10 mouse cellular contexts compared by ENCODE assay signal in the genomic region with DNA sequence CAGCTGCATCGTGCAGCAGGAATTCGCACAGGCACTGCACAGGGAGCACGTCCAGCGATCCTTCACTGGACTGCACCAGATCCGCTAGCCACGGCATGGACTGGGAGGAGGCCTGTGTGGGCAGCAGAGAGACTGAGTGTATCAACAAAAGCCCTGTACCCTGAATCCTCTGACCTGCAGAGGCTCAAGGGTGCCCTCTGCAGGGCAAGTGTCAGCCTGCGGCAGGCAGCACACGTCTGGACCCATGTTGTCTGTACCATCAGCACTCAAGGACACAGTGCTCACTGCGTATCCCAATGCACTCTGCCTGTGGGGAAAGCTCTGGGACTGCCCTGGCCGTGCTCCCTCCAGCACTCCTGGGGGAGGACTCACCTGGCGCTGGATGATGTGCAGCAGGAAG. TPM values are rescaled to one million over a fixed set of nuclear protein-coding genes. Genes with fewer than 3 reads are reported as not detected.
DNase-seq lines count a peak whose midpoint lies in the region; ATAC-seq and TF ChIP-seq lines count a peak whose summit lies in the region.
"Had no signal": no experiment of that assay in that cellular context is flagged by ENCODE, and none has a peak within 500 bp of the region (broad histone marks: within the 10 kb centered on the region; RNA-seq: fewer than 3 reads in every experiment).

No protein-coding gene starts in this region.

- WGBS in hindbrain, embryonic 10.5 days: 77% methylated on average over 11 of the region's 11 CpGs
- WGBS in hindbrain, embryonic 13.5 days: 78% methylated on average over 11 of the region's 11 CpGs
- WGBS in spleen, adult 2 months: 87% methylated on average over 11 of the region's 11 CpGs
- WGBS in embryonic facial prominence, embryonic 14.5 days: 73% methylated on average over 11 of the region's 11 CpGs

- no peak overlapping the region for H3K9ac ChIP-seq in hindbrain, embryonic 13.5 days
- no peak overlapping the region for H3K9ac ChIP-seq in embryonic facial prominence, embryonic 14.5 days (ENCODE audit: low read depth, low read length)

- intact Hi-C loops in heart, postnatal 25 days (cut with DNase I): no loop called here

- ATAC-seq in hindbrain, embryonic 13.5 days (ENCODE audit: low FRiP score): no peak
- 0 out of 2 replicates have a peak, but pooled peaks have one; percentile 19 for ATAC-seq in embryonic facial prominence, embryonic 14.5 days (ENCODE audit: low read depth)

- no peak overlapping the region for H3K4me2 ChIP-seq in hindbrain, embryonic 13.5 days
- no peak overlapping the region for H3K4me2 ChIP-seq in embryonic facial prominence, embryonic 14.5 days (ENCODE audit: low read depth, low read length)

- H3K36me3 ChIP-seq in hindbrain, embryonic 10.5 days: peaks cover 100% of the 10 kb centered on the region
- peaks cover 100% of the 10 kb centered on the region for H3K36me3 ChIP-seq in hindbrain, embryonic 13.5 days
- peaks cover 76% of the 10 kb centered on the region for H3K36me3 ChIP-seq in spleen, adult 2 months (ENCODE audit: control insufficient read depth, insufficient read depth, low read length)
- peaks cover 100% of the 10 kb centered on the region for H3K36me3 ChIP-seq in embryonic facial prominence, embryonic 14.5 days (ENCODE audit: control insufficient read depth, insufficient read depth, low read length)

- no peak for TF ChIP-seq POLR2A in spleen, adult 2 months (IDR thresholded peaks at IDR 0.05; ENCODE audit: low read depth, low read length)

- no peak overlapping the region for H3K27ac ChIP-seq in hindbrain, embryonic 10.5 days
- H3K27ac ChIP-seq in hindbrain, embryonic 13.5 days: no peak overlapping the region
- H3K27ac ChIP-seq in spleen, adult 2 months (ENCODE audit: insufficient read depth, low read length): no peak overlapping the region
- no peak overlapping the region for H3K27ac ChIP-seq in embryonic facial prominence, embryonic 14.5 days (replicated peaks; ENCODE audit: low read depth, low read length)

- H3K4me1 ChIP-seq in hindbrain, embryonic 10.5 days (replicated peaks): no peaks in the 10 kb centered on the region
- H3K4me1 ChIP-seq in hindbrain, embryonic 13.5 days (replicated peaks): no peaks in the 10 kb centered on the region
- H3K4me1 ChIP-seq in spleen, adult 2 months (ENCODE audit: control insufficient read depth, insufficient read depth, insufficient read length): no peaks in the 10 kb centered on the region
- no peaks in the 10 kb centered on the region for H3K4me1 ChIP-seq in embryonic facial prominence, embryonic 14.5 days (ENCODE audit: control insufficient read depth, insufficient read depth, low read length)

- H3K4me3 ChIP-seq in hindbrain, embryonic 10.5 days: no peak overlapping the region
- H3K4me3 ChIP-seq in hindbrain, embryonic 13.5 days: no peak overlapping the region
- H3K4me3 ChIP-seq in spleen, adult 2 months (ENCODE audit: extremely low read depth, insufficient read depth, insufficient read length): no peak overlapping the region
- no peak overlapping the region for H3K4me3 ChIP-seq in embryonic facial prominence, embryonic 14.5 days (ENCODE audit: low read depth, low read length)

- peak; percentile 60; the same call in 1 of the 2 replicates for TF ChIP-seq CTCF in spleen, adult 2 months (IDR thresholded peaks at IDR 0.05; ENCODE audit: extremely low read depth, insufficient read depth, insufficient read length, insufficient replicate concordance)

- peak; percentile 20 for DNase-seq in hindbrain, embryonic 10.5 days (ENCODE audit: low spot score)
- DNase-seq in spleen, adult 2 months (ENCODE audit: low read depth in 1 of 2, low spot score in 2 of 2): no peak
- no peak for DNase-seq in spleen, adult 12 weeks (ENCODE audit: low spot score)
- no peak for DNase-seq in embryonic facial prominence, embryonic 14.5 days (ENCODE audit: low spot score)
- peak; percentile 47 for DNase-seq in thymus, postnatal 14 days
- no peak for DNase-seq in layer of hippocampus, postnatal 36 days
- no peak for DNase-seq in heart, postnatal 25 days (ENCODE audit: low spot score)
- DNase-seq: adrenal gland, adult 8-10 months; gastrocnemius, postnatal 14 days had no signal

- no peaks in the 10 kb centered on the region for H3K9me3 ChIP-seq in hindbrain, embryonic 10.5 days
- no peaks in the 10 kb centered on the region for H3K9me3 ChIP-seq in hindbrain, embryonic 13.5 days
- no peaks in the 10 kb centered on the region for H3K9me3 ChIP-seq in embryonic facial prominence, embryonic 14.5 days (ENCODE audit: control insufficient read depth, low read length)

- no peaks in the 10 kb centered on the region for H3K27me3 ChIP-seq in hindbrain, embryonic 10.5 days (ENCODE audit: insufficient read depth, poor library complexity, severe bottlenecking)
- H3K27me3 ChIP-seq in hindbrain, embryonic 13.5 days: no peaks in the 10 kb centered on the region
- no peaks in the 10 kb centered on the region for H3K27me3 ChIP-seq in spleen, adult 2 months (ENCODE audit: control insufficient read depth, insufficient read depth, low read length)
- H3K27me3 ChIP-seq in embryonic facial prominence, embryonic 14.5 days (replicated peaks; ENCODE audit: control insufficient read depth, insufficient read depth, low read length): no peaks in the 10 kb centered on the region

RNA-seq across cellular contexts. Expression of a gene that starts 11.2 kb away (rescaled TPM):
- polyA plus RNA-seq in hindbrain, embryonic 10.5 days (2016; fragmentation: Nextera tagmentation; extraction: Ambion mirVana): 34.8 and 39.0 TPM in 2 replicates
- polyA plus RNA-seq in hindbrain, embryonic 13.5 days (2015; fragmentation: Nextera tagmentation; extraction: Ambion mirVana): 24.7 and 27.3 TPM in 2 replicates
- 72.1 and 85.4 TPM in 2 replicates for polyA plus RNA-seq in spleen, adult 2 months (2012; rRNA removed)
- polyA plus RNA-seq in embryonic facial prominence, embryonic 14.5 days (2014; fragmentation: Nextera tagmentation; extraction: Ambion mirVana): 28.0 and 31.9 TPM in 2 replicates
- total RNA-seq in layer of hippocampus, postnatal 36 days (2021): 10 to 100 TPM; 86.4 to 91.9 TPM
- total RNA-seq in heart, postnatal 25 days (2021): 10 to 100 TPM; 43.3 to 47.3 TPM

RNA-seq across cellular contexts. Expression of a gene that starts 27.0 kb away (rescaled TPM):
- 9.9 and 10.1 TPM in 2 replicates for polyA plus RNA-seq in hindbrain, embryonic 10.5 days (2016; fragmentation: Nextera tagmentation; extraction: Ambion mirVana)
- 13.2 and 13.4 TPM in 2 replicates for polyA plus RNA-seq in hindbrain, embryonic 13.5 days (2015; fragmentation: Nextera tagmentation; extraction: Ambion mirVana)
- polyA plus RNA-seq in spleen, adult 2 months (2012; rRNA removed): 26.8 and 29.7 TPM in 2 replicates
- polyA plus RNA-seq in embryonic facial prominence, embryonic 14.5 days (2014; fragmentation: Nextera tagmentation; extraction: Ambion mirVana): 7.1 and 8.1 TPM in 2 replicates
- 1 to 10 TPM; 7.3 to 8.2 TPM for total RNA-seq in layer of hippocampus, postnatal 36 days (2021)
- total RNA-seq in heart, postnatal 25 days (2021): 10 to 100 TPM; 30.2 to 30.9 TPM

RNA-seq across cellular contexts. Expression of a gene that starts 28.2 kb away (rescaled TPM):
- 6.9 and 10.2 TPM in 2 replicates for polyA plus RNA-seq in hindbrain, embryonic 10.5 days (2016; fragmentation: Nextera tagmentation; extraction: Ambion mirVana)
- polyA plus RNA-seq in hindbrain, embryonic 13.5 days (2015; fragmentation: Nextera tagmentation; extraction: Ambion mirVana): 8.1 TPM in 2 replicates
- polyA plus RNA-seq in spleen, adult 2 months (2012; rRNA removed): 7.0 and 7.6 TPM in 2 replicates
- 5.5 and 5.8 TPM in 2 replicates for polyA plus RNA-seq in embryonic facial prominence, embryonic 14.5 days (2014; fragmentation: Nextera tagmentation; extraction: Ambion mirVana)
- 1 to 10 TPM; 1.2 to 1.9 TPM for total RNA-seq in layer of hippocampus, postnatal 36 days (2021)
- total RNA-seq in heart, postnatal 25 days (2021): 1 to 10 TPM; 2.7 to 3.2 TPM

RNA-seq across cellular contexts. Expression of a gene that starts 55.4 kb away (rescaled TPM):
- polyA plus RNA-seq in hindbrain, embryonic 10.5 days (2016; fragmentation: Nextera tagmentation; extraction: Ambion mirVana): 1.5 and 1.8 TPM in 2 replicates
- 0.05 and 0.12 TPM in 2 replicates for polyA plus RNA-seq in hindbrain, embryonic 13.5 days (2015; fragmentation: Nextera tagmentation; extraction: Ambion mirVana)
- 3.1 and 3.3 TPM in 2 replicates for polyA plus RNA-seq in spleen, adult 2 months (2012; rRNA removed)
- polyA plus RNA-seq in embryonic facial prominence, embryonic 14.5 days (2014; fragmentation: Nextera tagmentation; extraction: Ambion mirVana): 4.3 and 5.5 TPM in 2 replicates
- total RNA-seq in layer of hippocampus, postnatal 36 days (2021): 1 to 10 TPM in 1 of 2 experiments, under 1 TPM in 1; 0.18 to 1.0 TPM
- under 1 TPM; 0.16 to 0.17 TPM for total RNA-seq in heart, postnatal 25 days (2021)

Comparison
In these comparisons a context has a peak if more than half of its experiments do, and no peak if none do; other contexts are left out.
1. DNase-seq: peak in hindbrain, embryonic 10.5 days (single experiment) and thymus, postnatal 14 days (single experiment); none in spleen, adult 2 months (0 of 2), spleen, adult 12 weeks (single experiment), embryonic facial prominence, embryonic 14.5 days (single experiment), layer of hippocampus, postnatal 36 days (0 of 2) and heart, postnatal 25 days (single experiment).